Mouse (Mus musculus) heart, embryonic 11.5 days (tissue): ENCODE data around the gene Pdzd2. TPM values are rescaled to one million over a fixed set of nuclear protein-coding genes. Genes with fewer than 3 reads are reported as not detected.

Experiments used
- ATAC-seq: fragments of 200-750 bp; cut with Nextera tagmentation; replicated peaks from 2 replicates; pipeline ENCODE4 v1.8.0; 2017; ENCODE audit warnings: moderate library complexity; ENCODE audit not compliant: insufficient number of reproducible peaks, low FRiP score, low TSS enrichment
- H3K27ac ChIP-seq: fragments of 300-500 bp; sonication (generic); 2 replicates; pipeline ENCODE4 v1.5.1; 2014; ENCODE audit warnings: mild to moderate bottlenecking, low read depth, low read length
- H3K27me3 ChIP-seq: fragments of 300-500 bp; sonication (generic); 2 replicates; pipeline ENCODE4 v1.6.1; 2014; ENCODE audit warnings: mild to moderate bottlenecking, low read length, mixed read lengths; ENCODE audit not compliant: control insufficient read depth, insufficient read depth
- H3K36me3 ChIP-seq: fragments of 300-500 bp; sonication (generic); 2 replicates; pipeline ENCODE4 v1.6.1; 2014; ENCODE audit warnings: mild to moderate bottlenecking, low read length, moderate library complexity, mixed read lengths; ENCODE audit not compliant: control insufficient read depth, insufficient read depth
- H3K4me1 ChIP-seq: fragments of 300-500 bp; sonication (generic); 2 replicates; pipeline ENCODE4 v1.6.1; 2014; ENCODE audit warnings: low read length; ENCODE audit not compliant: control insufficient read depth, insufficient read depth
- H3K4me2 ChIP-seq: fragments of 300-500 bp; sonication (generic); 2 replicates; pipeline ENCODE4 v1.6.1; 2014; ENCODE audit warnings: mild to moderate bottlenecking, moderate library complexity
- H3K4me3 ChIP-seq: fragments of 300-500 bp; sonication (generic); 2 replicates; pipeline ENCODE4 v1.5.1; 2014; ENCODE audit warnings: low read depth, low read length
- H3K9ac ChIP-seq: fragments of 300-500 bp; sonication (generic); 2 replicates; pipeline ENCODE4 v1.6.1; 2014; ENCODE audit warnings: mild to moderate bottlenecking, low read depth, low read length, moderate library complexity
- H3K9me3 ChIP-seq: fragments of 300-500 bp; sonication (generic); replicated peaks from 2 replicates; pipeline ENCODE4 v1.6.1; 2016; ENCODE audit warnings: low read length; ENCODE audit not compliant: control insufficient read depth
- WGBS: fragments of 180-500 bp; shearing (Covaris S2); extraction: QIAGEN DNeasy Blood & Tissue Kit; methylation state at CpG from one replicate; pipeline ENCODE4 v1.1.7; 2014; ENCODE audit not compliant: insufficient replicate concordance; 5-methylcytosine and 5-hydroxymethylcytosine counted together
- polyA plus RNA-seq: library from polyadenylated mRNA; unstranded; fragments of >200 nt; fragmentation: Nextera tagmentation; extraction: Ambion mirVana; gene quantifications from 2 replicates; pipeline ENCODE4 v1.2.1, GENCODE M21; 2014

Gene Pdzd2
- polyA plus RNA-seq, 1 experiment from 2014 or later: 12.5 TPM

GRCm38 (mm10) chr15:12374916-12375315 is 364.8 kb downstream of the Pdzd2 start:
- peaks cover 8% of the 10 kb centered on the region for H3K4me1 ChIP-seq
- H3K4me3 ChIP-seq: peak overlapping the region; percentile 39
- no peak overlapping the region for H3K9ac ChIP-seq
- ATAC-seq: no peak
- 56% methylated on average over 18 of the region's 18 CpGs for WGBS
- H3K36me3 ChIP-seq: no peaks in the 10 kb centered on the region
- no peaks in the 10 kb centered on the region for H3K9me3 ChIP-seq
- H3K27me3 ChIP-seq: no peaks in the 10 kb centered on the region
- H3K4me2 ChIP-seq: peak overlapping the region; percentile 79
- no peak overlapping the region for H3K27ac ChIP-seq

- Histone ChIP-seq H3K27ac (no peak overlapping the region), H3K4me1 (peaks cover 8% of the 10 kb centered on the region), H3K27me3 (no peaks in the 10 kb centered on the region), H3K4me3 (no peak overlapping the region), H3K9me3 (no peaks in the 10 kb centered on the region), H3K9ac (no peak overlapping the region; the same call in 1 of the 2 replicates), H3K36me3 (no peaks in the 10 kb centered on the region), H3K4me2 (no peak overlapping the region)
- 74% methylated on average over 6 of the region's 6 CpGs for WGBS
- ATAC-seq: no peak
Observed at GRCm38 (mm10) chr15:12373918-12374317, 365.8 kb downstream of the Pdzd2 start.

GRCm38 (mm10) chr15:12373496-12373895 is 366.2 kb downstream of the Pdzd2 start:
- H3K4me3 ChIP-seq: no peak overlapping the region
- 77% methylated on average over 14 of the region's 14 CpGs for WGBS
- no peak overlapping the region for H3K9ac ChIP-seq
- H3K4me2 ChIP-seq: no peak overlapping the region
- H3K4me1 ChIP-seq: peaks cover 8% of the 10 kb centered on the region
- H3K27ac ChIP-seq: no peak overlapping the region
- H3K36me3 ChIP-seq: no peaks in the 10 kb centered on the region
- no peaks in the 10 kb centered on the region for H3K27me3 ChIP-seq
- no peak for ATAC-seq
- H3K9me3 ChIP-seq: no peaks in the 10 kb centered on the region

GRCm38 (mm10) chr15:12371183-12371582 is 368.5 kb downstream of the Pdzd2 start:
- no peak for ATAC-seq
- H3K9me3 ChIP-seq: no peaks in the 10 kb centered on the region
- no peak overlapping the region for H3K4me3 ChIP-seq
- peaks cover 24% of the 10 kb centered on the region for H3K4me1 ChIP-seq
- H3K4me2 ChIP-seq: no peak overlapping the region
- no peaks in the 10 kb centered on the region for H3K27me3 ChIP-seq
- no peak overlapping the region for H3K9ac ChIP-seq
- no peaks in the 10 kb centered on the region for H3K36me3 ChIP-seq
- 6% methylated on average over 8 of the region's 8 CpGs for WGBS
- H3K27ac ChIP-seq: no peak overlapping the region

GRCm38 (mm10) chr15:12370096-12370495 is 369.6 kb downstream of the Pdzd2 start:
- no peak for ATAC-seq
- Histone ChIP-seq H3K36me3 (no peaks in the 10 kb centered on the region), H3K9ac (no peak overlapping the region), H3K27me3 (no peaks in the 10 kb centered on the region), H3K4me3 (no peak overlapping the region), H3K27ac (no peak overlapping the region), H3K4me2 (no peak overlapping the region), H3K9me3 (no peaks in the 10 kb centered on the region), H3K4me1 (peaks cover 21% of the 10 kb centered on the region)
- 90% methylated on average over 3 of the region's 3 CpGs for WGBS

- H3K27ac ChIP-seq: no peak overlapping the region
- H3K4me1 ChIP-seq: peaks cover 21% of the 10 kb centered on the region
- no peak overlapping the region for H3K4me3 ChIP-seq
- H3K4me2 ChIP-seq: no peak overlapping the region
- H3K9ac ChIP-seq: no peak overlapping the region
- H3K36me3 ChIP-seq: no peaks in the 10 kb centered on the region
- 72% methylated on average over 4 of the region's 4 CpGs for WGBS
- H3K27me3 ChIP-seq: no peaks in the 10 kb centered on the region
- H3K9me3 ChIP-seq: no peaks in the 10 kb centered on the region
- no peak for ATAC-seq
Observed at GRCm38 (mm10) chr15:12368850-12369249, 370.9 kb downstream of the Pdzd2 start.

- H3K4me3 ChIP-seq: no peak overlapping the region
- no peaks in the 10 kb centered on the region for H3K27me3 ChIP-seq
- H3K9ac ChIP-seq: no peak overlapping the region
- peak overlapping the region; percentile 74 for H3K27ac ChIP-seq
- no peak overlapping the region; the same call in 1 of the 2 replicates for H3K4me2 ChIP-seq
- H3K36me3 ChIP-seq: no peaks in the 10 kb centered on the region
- ATAC-seq: no peak
- H3K9me3 ChIP-seq: no peaks in the 10 kb centered on the region
- H3K4me1 ChIP-seq: peaks cover 21% of the 10 kb centered on the region
- 84% methylated on average over 11 of the region's 11 CpGs for WGBS
Observed at GRCm38 (mm10) chr15:12368357-12368756, 371.4 kb downstream of the Pdzd2 start.

- Histone ChIP-seq H3K27ac (peak overlapping the region; percentile 74), H3K4me2 (peak overlapping the region; percentile 23), H3K27me3 (no peaks in the 10 kb centered on the region), H3K4me3 (no peak overlapping the region), H3K9ac (no peak overlapping the region), H3K4me1 (peaks cover 21% of the 10 kb centered on the region), H3K36me3 (no peaks in the 10 kb centered on the region), H3K9me3 (no peaks in the 10 kb centered on the region)
- 14% methylated on average over 13 of the region's 13 CpGs for WGBS
- ATAC-seq: peak; percentile 87
Observed at GRCm38 (mm10) chr15:12367306-12368080, 372.2 kb downstream of the Pdzd2 start.
